In the genomic region with DNA sequence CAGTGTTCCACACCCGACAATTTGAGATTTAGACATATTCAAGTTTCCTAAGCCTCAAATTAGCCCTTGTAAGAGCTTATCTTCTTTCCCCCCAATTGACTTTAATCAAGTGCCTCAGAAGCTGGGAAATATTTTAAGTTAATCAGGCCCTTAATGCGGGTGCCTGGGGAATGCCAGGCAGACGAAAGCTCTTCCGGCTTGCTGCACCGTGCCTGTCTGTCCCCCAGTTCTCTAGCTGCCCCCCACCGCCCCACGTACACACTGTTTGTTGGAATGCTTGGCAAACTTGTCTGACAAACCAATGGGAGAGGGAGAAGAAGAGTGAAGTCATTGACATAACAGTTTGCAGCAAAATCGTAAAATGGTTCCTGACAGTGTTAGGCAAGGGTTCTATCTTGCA, we compare ENCODE assay signal across 19 mouse cellular contexts.
DNase-seq lines count a peak whose midpoint lies in the region; ATAC-seq lines count a peak whose summit lies in the region.
"Had no signal": no experiment of that assay in that cellular context is flagged by ENCODE, and none has a peak within 500 bp of the region (broad histone marks: within the 10 kb centered on the region; RNA-seq: fewer than 3 reads in every experiment).

No protein-coding gene starts in this region.

- H3K4me1 ChIP-seq in forebrain, embryonic 13.5 days: peaks cover 15% of the 10 kb centered on the region
- H3K4me1 ChIP-seq in forebrain, embryonic 12.5 days: peaks cover 16% of the 10 kb centered on the region
- peaks cover 30% of the 10 kb centered on the region for H3K4me1 ChIP-seq in heart, embryonic 15.5 days (replicated peaks)
- peaks cover 13% of the 10 kb centered on the region for H3K4me1 ChIP-seq in midbrain, embryonic 16.5 days (ENCODE audit: control insufficient read depth, insufficient read depth, low read length)
- peaks cover 17% of the 10 kb centered on the region for H3K4me1 ChIP-seq in midbrain, embryonic 10.5 days
- H3K4me1 ChIP-seq in forebrain, embryonic 16.5 days (replicated peaks; ENCODE audit: control insufficient read depth, insufficient read depth, low read length): peaks cover 14% of the 10 kb centered on the region

- no peak overlapping the region for H3K27ac ChIP-seq in forebrain, embryonic 13.5 days
- no peak overlapping the region for H3K27ac ChIP-seq in forebrain, embryonic 12.5 days
- H3K27ac ChIP-seq in heart, embryonic 15.5 days: peak overlapping the region; percentile 80
- H3K27ac ChIP-seq in midbrain, embryonic 16.5 days (ENCODE audit: low read length): no peak overlapping the region
- H3K27ac ChIP-seq in midbrain, embryonic 10.5 days (replicated peaks): no peak overlapping the region
- H3K27ac ChIP-seq in forebrain, embryonic 16.5 days (ENCODE audit: low read length): no peak overlapping the region
- H3K27ac ChIP-seq: hindbrain, embryonic 10.5 days; layer of hippocampus, adult 2 months; neural tube, embryonic 13.5 days had no signal

- H3K27me3 ChIP-seq in forebrain, embryonic 13.5 days: no peaks in the 10 kb centered on the region
- no peaks in the 10 kb centered on the region for H3K27me3 ChIP-seq in forebrain, embryonic 12.5 days
- H3K27me3 ChIP-seq in heart, embryonic 15.5 days: no peaks in the 10 kb centered on the region
- H3K27me3 ChIP-seq in midbrain, embryonic 16.5 days (ENCODE audit: control insufficient read depth, insufficient read depth, low read depth, low read length): no peaks in the 10 kb centered on the region
- no peaks in the 10 kb centered on the region for H3K27me3 ChIP-seq in midbrain, embryonic 10.5 days (ENCODE audit: low read depth, poor library complexity, severe bottlenecking)
- H3K27me3 ChIP-seq in forebrain, embryonic 16.5 days (replicated peaks; ENCODE audit: control insufficient read depth, insufficient read depth, low read length): peaks cover 6% of the 10 kb centered on the region
- H3K27me3 ChIP-seq: neural tube, embryonic 13.5 days had no signal

- ATAC-seq in forebrain, embryonic 13.5 days: peak; percentile 48; the same call in 1 of the 2 replicates
- no peak for ATAC-seq in forebrain, embryonic 12.5 days (ENCODE audit: low FRiP score)
- ATAC-seq in heart, embryonic 15.5 days (replicated peaks; ENCODE audit: insufficient number of reproducible peaks, insufficient read depth, low FRiP score, low read depth): no peak
- ATAC-seq in midbrain, embryonic 16.5 days: 0 out of 2 replicates have a peak, but pooled peaks have one; percentile 37
- peak; percentile 49 for ATAC-seq in forebrain, embryonic 16.5 days
- ATAC-seq: CD4-positive, CD25-positive, alpha-beta regulatory T cell, adult 4 months had no signal

- WGBS in forebrain, embryonic 13.5 days: 40% methylated on average over 8 of the region's 8 CpGs
- WGBS in forebrain, embryonic 12.5 days: 51% methylated on average over 8 of the region's 8 CpGs
- 36% methylated on average over 8 of the region's 8 CpGs for WGBS in heart, embryonic 15.5 days
- 35% methylated on average over 8 of the region's 8 CpGs for WGBS in midbrain, embryonic 16.5 days
- WGBS in midbrain, embryonic 10.5 days: 53% methylated on average over 8 of the region's 8 CpGs
- 35% methylated on average over 8 of the region's 8 CpGs for WGBS in forebrain, embryonic 16.5 days

- H3K4me2 ChIP-seq in forebrain, embryonic 13.5 days: no peak overlapping the region
- H3K4me2 ChIP-seq in forebrain, embryonic 12.5 days: no peak overlapping the region; the same call in 1 of the 2 replicates
- H3K4me2 ChIP-seq in heart, embryonic 15.5 days: 0 out of 2 replicates have a peak overlapping the region, but pooled peaks have one; percentile 0
- no peak overlapping the region for H3K4me2 ChIP-seq in midbrain, embryonic 16.5 days (ENCODE audit: low read length)
- H3K4me2 ChIP-seq in forebrain, embryonic 16.5 days (ENCODE audit: low read length): no peak overlapping the region
- H3K4me2 ChIP-seq: midbrain, embryonic 11.5 days; neural tube, embryonic 13.5 days had no signal

- no peaks in the 10 kb centered on the region for H3K9me3 ChIP-seq in forebrain, embryonic 13.5 days (replicated peaks)
- no peaks in the 10 kb centered on the region for H3K9me3 ChIP-seq in forebrain, embryonic 12.5 days
- H3K9me3 ChIP-seq in heart, embryonic 15.5 days (replicated peaks): no peaks in the 10 kb centered on the region
- H3K9me3 ChIP-seq in midbrain, embryonic 16.5 days (replicated peaks; ENCODE audit: control insufficient read depth, low read length, poor library complexity, severe bottlenecking): no peaks in the 10 kb centered on the region
- H3K9me3 ChIP-seq in midbrain, embryonic 10.5 days (replicated peaks): no peaks in the 10 kb centered on the region
- no peaks in the 10 kb centered on the region for H3K9me3 ChIP-seq in forebrain, embryonic 16.5 days (ENCODE audit: control insufficient read depth, low read length)
- H3K9me3 ChIP-seq: hindbrain, embryonic 10.5 days; neural tube, embryonic 13.5 days had no signal

- H3K36me3 ChIP-seq in forebrain, embryonic 13.5 days (ENCODE audit: poor library complexity, severe bottlenecking): no peaks in the 10 kb centered on the region
- H3K36me3 ChIP-seq in forebrain, embryonic 12.5 days (replicated peaks): no peaks in the 10 kb centered on the region
- no peaks in the 10 kb centered on the region for H3K36me3 ChIP-seq in heart, embryonic 15.5 days
- H3K36me3 ChIP-seq in midbrain, embryonic 16.5 days (ENCODE audit: control insufficient read depth, insufficient read depth, low read length): no peaks in the 10 kb centered on the region
- no peaks in the 10 kb centered on the region for H3K36me3 ChIP-seq in midbrain, embryonic 10.5 days
- no peaks in the 10 kb centered on the region for H3K36me3 ChIP-seq in forebrain, embryonic 16.5 days (ENCODE audit: control insufficient read depth, insufficient read depth)
- H3K36me3 ChIP-seq: hindbrain, embryonic 10.5 days; neural tube, embryonic 13.5 days had no signal

- DNase-seq in heart, adult 11 months: no peak
- DNase-seq in midbrain, embryonic 10.5 days (ENCODE audit: low spot score): no peak
- DNase-seq in thymus, postnatal 10 days (ENCODE audit: low spot score in 2 of 2): no peak
- DNase-seq: gastrocnemius, postnatal 10 days; kidney, adult 9 months; right cerebral cortex, adult 18-20 months; right cerebral cortex, postnatal 4 days; thymus, postnatal 25 days had no signal

- H3K9ac ChIP-seq in forebrain, embryonic 13.5 days: no peak overlapping the region
- H3K9ac ChIP-seq in forebrain, embryonic 12.5 days: no peak overlapping the region
- no peak overlapping the region for H3K9ac ChIP-seq in heart, embryonic 15.5 days
- H3K9ac ChIP-seq in midbrain, embryonic 16.5 days (ENCODE audit: low read depth, low read length): no peak overlapping the region
- H3K9ac ChIP-seq in forebrain, embryonic 16.5 days (replicated peaks; ENCODE audit: low read depth, low read length): no peak overlapping the region; the same call in 1 of the 2 replicates
- H3K9ac ChIP-seq: neural tube, embryonic 13.5 days had no signal

- H3K4me3 ChIP-seq in forebrain, embryonic 13.5 days: no peak overlapping the region
- no peak overlapping the region for H3K4me3 ChIP-seq in forebrain, embryonic 12.5 days (replicated peaks)
- H3K4me3 ChIP-seq in heart, embryonic 15.5 days: no peak overlapping the region
- H3K4me3 ChIP-seq in midbrain, embryonic 16.5 days (ENCODE audit: low read depth, low read length): no peak overlapping the region
- no peak overlapping the region for H3K4me3 ChIP-seq in midbrain, embryonic 10.5 days
- no peak overlapping the region for H3K4me3 ChIP-seq in forebrain, embryonic 16.5 days (replicated peaks; ENCODE audit: low read length)
- H3K4me3 ChIP-seq: hindbrain, embryonic 10.5 days; layer of hippocampus, adult 2 months; myocyte; neural tube, embryonic 13.5 days had no signal

Comparison
In these comparisons a context has a peak if more than half of its experiments do, and no peak if none do; other contexts are left out.
1. ATAC-seq: peak in forebrain, embryonic 13.5 days (single experiment), midbrain, embryonic 16.5 days (single experiment) and forebrain, embryonic 16.5 days (single experiment); none in forebrain, embryonic 12.5 days (single experiment) and heart, embryonic 15.5 days (single experiment).